Mouse (Mus musculus) liver, postnatal 0 days (tissue): Measurements from ENCODE around the gene Plppr5.

Source experiments
- CTCF ChIP-seq: sonication (generic); IDR thresholded peaks from 2 replicates; pipeline ENCODE4 v1.5.1; 2016; ENCODE audit warnings: antibody characterized with exemption, low read depth
- EP300 ChIP-seq: IDR thresholded peaks from 2 replicates; pipeline ENCODE4 v1.6.1; 2016; ENCODE audit warnings: antibody characterized with exemption, low read depth, mild to moderate bottlenecking

- TF ChIP-seq CTCF (no peak), EP300 (no peak)
Observed at GRCm38 (mm10) chr3:117549899-117550298, 24.7 kb upstream of the Plppr5 start.
